Mouse (Mus musculus) urinary bladder, postnatal 4 days (tissue): Measurements from ENCODE around the gene Chchd4.

ENCODE experiments used
- DNase-seq, 2 experiments: peaks; one replicate each; pipeline ENCODE4 v3.0.0; 2021 to 2022; ENCODE audit warnings: low spot score in 2 of 2

Gene Chchd4

GRCm38 (mm10) chr6:91472868-91473804 lies at the start of gene Chchd4, which contains the start of gene Tmem43:
Gene Chchd4, minus strand, starts transcription at chr6:91473546.
Gene Tmem43, plus strand, starts transcription at chr6:91473703.
- DNase-seq: peak; percentile 97 to 98

- no peak for DNase-seq
These were observed 49.5 kb upstream of the Chchd4 start for GRCm38 (mm10) chr6:91522816-91523215.

GRCm38 (mm10) chr6:91518454-91519020 lies 45.2 kb upstream of the Chchd4 start:
- no peak for DNase-seq

GRCm38 (mm10) chr6:91515545-91516449 lies 42.5 kb upstream of the Chchd4 start, which contains the start of the genes Xpc and Lsm3:
Gene Xpc, minus strand, starts transcription at chr6:91515888.
Gene Lsm3, plus strand, starts transcription at chr6:91515928.
- peak; percentile 97 to 98 for DNase-seq

- DNase-seq: no peak
These were observed 41.5 kb upstream of the Chchd4 start for GRCm38 (mm10) chr6:91514737-91515362.

GRCm38 (mm10) chr6:91514135-91514534 lies 40.8 kb upstream of the Chchd4 start:
- no peak for DNase-seq

GRCm38 (mm10) chr6:91510211-91510610 lies 36.9 kb upstream of the Chchd4 start:
- DNase-seq: no peak

- DNase-seq: peak; percentile 50 to 81
These were observed 36.0 kb upstream of the Chchd4 start for GRCm38 (mm10) chr6:91509326-91509725.

GRCm38 (mm10) chr6:91508041-91508440 lies 34.7 kb upstream of the Chchd4 start:
- DNase-seq: no peak

- no peak for DNase-seq
These were observed 32.7 kb upstream of the Chchd4 start for GRCm38 (mm10) chr6:91506036-91506435.

- DNase-seq: no peak
These were observed 30.0 kb upstream of the Chchd4 start for GRCm38 (mm10) chr6:91503302-91503701.

GRCm38 (mm10) chr6:91494526-91494925 lies 21.2 kb upstream of the Chchd4 start:
- no peak for DNase-seq

GRCm38 (mm10) chr6:91493053-91493452 lies 19.7 kb upstream of the Chchd4 start:
- no peak for DNase-seq

GRCm38 (mm10) chr6:91491004-91491403 lies 17.7 kb upstream of the Chchd4 start:
- no peak for DNase-seq

GRCm38 (mm10) chr6:91489872-91490271 lies 16.5 kb upstream of the Chchd4 start:
- no peak for DNase-seq

- DNase-seq: no peak
These were observed 15.3 kb upstream of the Chchd4 start for GRCm38 (mm10) chr6:91488496-91489212.

- no peak for DNase-seq
These were observed 13.5 kb upstream of the Chchd4 start for GRCm38 (mm10) chr6:91486736-91487453.

- DNase-seq: no peak
These were observed 10.0 kb upstream of the Chchd4 start for GRCm38 (mm10) chr6:91483371-91483770.

GRCm38 (mm10) chr6:91476541-91476940 lies 3.2 kb upstream of the Chchd4 start:
- DNase-seq: no peak
